Mouse (Mus musculus) spleen, embryonic (tissue): ENCODE data around the gene Kank4.

Experiments used
- CTCF ChIA-PET: fragments of 350-600 bp; sonication (Branson Sonifier 250); formaldehyde crosslinking; loops from one replicate; lab custom pipeline; 2022; lab: Charles Lee

Gene Kank4

DNA sequence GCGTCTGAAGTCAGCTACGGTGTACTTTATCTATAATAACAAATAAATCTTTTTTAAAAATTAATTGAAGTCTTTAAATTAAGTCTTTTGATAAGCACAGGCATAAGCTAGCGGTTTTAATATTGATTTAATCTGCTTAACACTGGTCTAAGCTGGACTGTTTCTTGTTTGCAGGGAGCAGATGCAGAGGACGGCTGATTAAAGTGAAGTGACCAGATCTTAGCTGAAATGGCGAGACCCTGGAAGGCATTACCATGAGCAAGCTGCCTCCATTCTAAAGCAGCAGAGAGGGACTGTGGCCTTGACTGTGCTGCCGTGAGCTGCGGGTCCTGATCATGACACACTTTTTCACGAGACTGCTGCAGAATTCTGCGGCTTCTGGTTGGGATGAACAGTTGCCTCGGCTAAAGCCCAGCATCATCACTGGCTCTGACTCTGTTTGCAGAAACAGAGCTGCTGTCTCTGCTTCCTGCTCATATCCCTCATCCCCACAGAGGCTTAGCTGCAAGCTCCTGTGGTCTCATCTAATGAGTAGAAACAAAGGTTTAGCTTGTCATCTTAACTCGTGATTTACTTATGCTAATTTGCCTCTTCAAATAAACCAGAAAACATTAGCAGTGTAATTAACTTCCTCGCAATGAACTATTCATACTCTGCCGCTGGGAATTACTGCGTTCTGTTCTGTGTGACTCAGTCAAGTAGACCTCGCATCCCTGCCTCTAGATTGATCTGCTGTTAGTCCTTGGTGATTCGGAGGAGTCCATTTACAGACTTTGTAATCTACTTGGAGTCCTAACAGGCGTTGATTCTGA lies 99.4 kb downstream of the Kank4 start:
- CTCF ChIA-PET: no interaction called here

DNA sequence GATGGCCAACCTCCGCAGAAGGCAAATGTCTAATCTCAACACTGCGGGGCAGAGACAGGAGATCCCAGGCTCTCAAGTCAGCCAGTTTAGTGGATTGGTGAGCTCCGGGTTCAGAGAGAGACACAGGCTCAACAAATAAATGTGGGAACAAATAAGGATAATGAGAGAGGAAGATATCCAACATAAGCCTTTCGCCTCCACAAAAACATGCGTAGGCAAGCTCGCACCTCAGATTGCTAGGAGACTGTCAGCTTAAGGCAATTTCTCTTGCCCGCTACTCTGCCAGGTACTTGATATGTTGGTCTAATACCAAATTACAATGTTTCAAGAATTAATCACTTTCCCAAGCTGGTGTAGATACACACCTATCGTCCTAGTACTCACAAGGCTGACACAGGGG lies 106.4 kb downstream of the Kank4 start:
- CTCF ChIA-PET: no interaction called here
